Mouse (Mus musculus) gastrocnemius, postnatal 36 days (tissue): ENCODE data around the gene Wdr1. TPM values are rescaled to one million over a fixed set of nuclear protein-coding genes. Genes with fewer than 3 reads are reported as not detected.

ENCODE experiments used
- total RNA-seq, 2 experiments: library from RNA; stranded (reverse); gene quantifications; 2 replicates each; pipeline ENCODE4 v1.2.3; 2021

Wdr1 gene
- total RNA-seq, 2 experiments from 2014 or later, result 54.1 to 58.0 TPM

Other genes with a start within 250 kb of the Wdr1 start
- gene Drd5, start 243.9 kb downstream of the Wdr1 start, total RNA-seq, result not detected
- under 1 TPM; 0.44 to 0.59 TPM for gene Slc2a9, start 60.1 kb downstream of the Wdr1 start, total RNA-seq
- gene Zfp518b, start 121.6 kb upstream of the Wdr1 start, total RNA-seq, result 1 to 10 TPM; 2.0 to 2.4 TPM